Mouse (Mus musculus) spleen, adult 18-20 months (tissue): ENCODE data around the gene Oxtr.

Experiments
- DNase-seq, 2 experiments: peaks; one replicate each; pipeline ENCODE4 v3.0.0; 2022; ENCODE audit warnings: mixed read lengths in 2 of 2

The Oxtr gene

GRCm38 (mm10) chr6:112489910-112490559 is at the start of gene Oxtr:
Gene Oxtr, minus strand, starts transcription at chr6:112489943.
- no peak for DNase-seq

- no peak for DNase-seq
These were observed 35.7 kb upstream of the Oxtr start for GRCm38 (mm10) chr6:112525434-112525833.

- DNase-seq: no peak
These were observed 34.7 kb upstream of the Oxtr start for GRCm38 (mm10) chr6:112524459-112524858.

- no peak for DNase-seq
These were observed 28.2 kb upstream of the Oxtr start for GRCm38 (mm10) chr6:112517991-112518390.

GRCm38 (mm10) chr6:112517572-112517971 is 27.8 kb upstream of the Oxtr start:
- no peak for DNase-seq

GRCm38 (mm10) chr6:112516496-112516895 is 26.8 kb upstream of the Oxtr start:
- DNase-seq: no peak

GRCm38 (mm10) chr6:112514591-112514990 is 24.8 kb upstream of the Oxtr start:
- DNase-seq: no peak

- DNase-seq: no peak
These were observed 20.6 kb upstream of the Oxtr start for GRCm38 (mm10) chr6:112510346-112510745.

GRCm38 (mm10) chr6:112509590-112510131 is 19.9 kb upstream of the Oxtr start:
- no peak for DNase-seq

GRCm38 (mm10) chr6:112507617-112508016 is 17.9 kb upstream of the Oxtr start:
- DNase-seq: no peak

- no peak for DNase-seq
These were observed 11.4 kb upstream of the Oxtr start for GRCm38 (mm10) chr6:112501156-112501555.

- no peak for DNase-seq
These were observed 9.7 kb upstream of the Oxtr start for GRCm38 (mm10) chr6:112499456-112499855.

- no peak for DNase-seq
These were observed 9.0 kb upstream of the Oxtr start for GRCm38 (mm10) chr6:112498716-112499115.

- DNase-seq: no peak
These were observed 7.7 kb upstream of the Oxtr start for GRCm38 (mm10) chr6:112497456-112497855.

- no peak for DNase-seq
These were observed 6.7 kb upstream of the Oxtr start for GRCm38 (mm10) chr6:112496291-112497060.

- no peak for DNase-seq
These were observed 5.5 kb upstream of the Oxtr start for GRCm38 (mm10) chr6:112495219-112495618.

- no peak for DNase-seq
These were observed 4.9 kb upstream of the Oxtr start for GRCm38 (mm10) chr6:112494620-112495081.

- no peak for DNase-seq
These were observed 3.6 kb upstream of the Oxtr start for GRCm38 (mm10) chr6:112493371-112493770.

GRCm38 (mm10) chr6:112492656-112493055 is 2.9 kb upstream of the Oxtr start:
- no peak for DNase-seq

- no peak for DNase-seq
These were observed 1.8 kb upstream of the Oxtr start for GRCm38 (mm10) chr6:112491521-112491920.

GRCm38 (mm10) chr6:112490625-112491242 is 991 bp upstream of the Oxtr start:
- peak in 1 of 2 experiments; percentile 59 for DNase-seq

GRCm38 (mm10) chr6:112489181-112489909 is 398 bp downstream of the Oxtr start:
- DNase-seq: no peak

- DNase-seq: no peak
These were observed 942 bp downstream of the Oxtr start for GRCm38 (mm10) chr6:112488821-112489180.
